Mouse (Mus musculus): Measurements from ENCODE around the gene Gm815. TPM values are rescaled to one million over a fixed set of nuclear protein-coding genes. Genes with fewer than 3 reads are reported as not detected.

Gene Gm815
- not detected in 2 replicates for polyA plus RNA-seq (2015; fragmentation: Nextera tagmentation; extraction: Ambion mirVana)

GRCm38 (mm10) chr19:26885616-26886015 lies at the start of gene Gm815:
Gm815 (plus strand) TSS chr19:26885881.
- no peak for ATAC-seq (ENCODE audit: low FRiP score, low read depth)

DNA sequence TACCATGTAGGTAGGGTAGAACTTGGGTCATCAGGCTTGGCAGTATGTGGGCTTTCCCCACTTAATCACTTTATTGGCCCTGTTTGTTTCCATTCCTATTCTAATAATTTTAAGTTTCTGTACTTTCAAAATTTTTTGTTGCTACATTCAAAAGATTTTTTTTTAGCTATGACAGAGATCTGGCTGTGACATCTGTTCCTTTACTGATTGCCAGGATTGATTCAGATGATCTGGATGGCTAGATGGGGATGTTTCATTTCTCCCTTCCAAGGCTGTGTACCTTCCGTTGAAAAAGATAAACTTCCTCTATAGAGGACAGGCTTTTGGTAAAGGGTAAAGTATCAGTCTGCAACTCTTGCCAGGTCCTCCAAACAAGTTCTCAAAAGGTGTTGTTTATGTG lies 48.1 kb upstream of the Gm815 start:
- Histone ChIP-seq H3K4me1 (no peaks in the 10 kb centered on the region), H3K27ac (no peak overlapping the region), H3K27me3 (no peaks in the 10 kb centered on the region), H3K9me3 (no peaks in the 10 kb centered on the region), H3K4me3 (no peak overlapping the region), H3K36me3 (no peaks in the 10 kb centered on the region), H3K9ac (no peak overlapping the region), H3K4me2 (replicated peaks) (no peak overlapping the region)
- no peak for ATAC-seq (ENCODE audit: low FRiP score, low read depth)
- 71% methylated on average over 1 of the region's 1 CpGs for WGBS

More at GRCm38 (mm10) chr19:26885616-26886015, at the start of gene Gm815:
- no peaks in the 10 kb centered on the region for H3K27me3 ChIP-seq
- no peaks in the 10 kb centered on the region for H3K9me3 ChIP-seq
- H3K4me1 ChIP-seq, result no peaks in the 10 kb centered on the region
- no peak within 1 kb of the TSS for H3K9ac ChIP-seq
- no peak within 1 kb of the TSS for H3K4me2 ChIP-seq (replicated peaks)
- H3K27ac ChIP-seq, result no peak within 1 kb of the TSS
- no peaks in the 10 kb centered on the region for H3K36me3 ChIP-seq
- WGBS, result 82% methylated on average over 6 of the region's 6 CpGs
- no peak within 1 kb of the TSS for H3K4me3 ChIP-seq

GRCm38 (mm10) chr19:26843896-26844295 lies 41.8 kb upstream of the Gm815 start:
- no peaks in the 10 kb centered on the region for H3K9me3 ChIP-seq
- no peak for ATAC-seq (ENCODE audit: low FRiP score, low read depth)
- H3K4me3 ChIP-seq, result no peak overlapping the region
- H3K4me2 ChIP-seq (replicated peaks), result no peak overlapping the region
- H3K9ac ChIP-seq, result no peak overlapping the region
- H3K27ac ChIP-seq, result no peak overlapping the region
- no peaks in the 10 kb centered on the region for H3K36me3 ChIP-seq
- no peaks in the 10 kb centered on the region for H3K27me3 ChIP-seq
- peaks cover 13% of the 10 kb centered on the region for H3K4me1 ChIP-seq
- 89% methylated on average over 6 of the region's 6 CpGs for WGBS

DNA sequence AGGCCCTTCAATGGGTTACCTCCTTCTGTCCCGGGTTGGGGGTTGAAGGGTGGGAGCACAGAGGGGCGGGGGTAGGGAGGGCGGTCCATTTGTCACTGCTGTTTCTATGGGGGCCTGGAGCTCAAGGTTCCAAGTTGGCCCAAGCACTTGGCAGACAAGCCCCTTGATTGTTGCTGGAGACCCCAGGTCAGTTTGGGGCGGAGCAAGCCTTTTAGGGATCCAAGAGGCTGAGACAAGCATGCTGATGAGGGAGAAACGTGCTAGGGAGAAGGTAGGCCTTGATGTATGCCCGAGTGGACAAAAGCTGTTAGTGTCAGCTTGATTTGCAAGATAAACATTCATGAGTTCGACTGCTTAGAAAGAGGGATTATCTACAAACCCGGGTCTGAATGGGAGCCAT lies 40.9 kb upstream of the Gm815 start:
- peak; percentile 30; the same call in 1 of the 2 replicates for ATAC-seq (ENCODE audit: low FRiP score, low read depth)
- Histone ChIP-seq H3K4me3 (peak overlapping the region; percentile 57), H3K9ac (peak overlapping the region; percentile 31; the same call in 1 of the 2 replicates), H3K27me3 (no peaks in the 10 kb centered on the region), H3K9me3 (no peaks in the 10 kb centered on the region), H3K4me2 (replicated peaks) (peak overlapping the region; percentile 66), H3K27ac (no peak overlapping the region), H3K36me3 (no peaks in the 10 kb centered on the region), H3K4me1 (peaks cover 13% of the 10 kb centered on the region)
- 19% methylated on average over 8 of the region's 8 CpGs for WGBS

- peak; percentile 89 for ATAC-seq (ENCODE audit: low FRiP score, low read depth)
- no peaks in the 10 kb centered on the region for H3K27me3 ChIP-seq
- H3K9ac ChIP-seq, result peak overlapping the region; percentile 75
- H3K27ac ChIP-seq, result peak overlapping the region; percentile 89
- H3K36me3 ChIP-seq, result no peaks in the 10 kb centered on the region
- H3K4me3 ChIP-seq, result peak overlapping the region; percentile 57
- H3K9me3 ChIP-seq, result no peaks in the 10 kb centered on the region
- peak overlapping the region; percentile 66 for H3K4me2 ChIP-seq (replicated peaks)
- WGBS, result under 1% methylated on average over 16 of the region's 16 CpGs
- peaks cover 13% of the 10 kb centered on the region for H3K4me1 ChIP-seq
Observed at GRCm38 (mm10) chr19:26845276-26846016, 40.2 kb upstream of the Gm815 start.

GRCm38 (mm10) chr19:26846017-26846285 lies 39.7 kb upstream of the Gm815 start:
- H3K36me3 ChIP-seq, result no peaks in the 10 kb centered on the region
- WGBS, result 0% methylated on average over 1 of the region's 1 CpGs
- H3K27ac ChIP-seq, result peak overlapping the region; percentile 89
- no peaks in the 10 kb centered on the region for H3K27me3 ChIP-seq
- H3K4me2 ChIP-seq (replicated peaks), result peak overlapping the region; percentile 66
- peak overlapping the region; percentile 57 for H3K4me3 ChIP-seq
- ATAC-seq (ENCODE audit: low FRiP score, low read depth), result no peak
- no peaks in the 10 kb centered on the region for H3K9me3 ChIP-seq
- peak overlapping the region; percentile 75; the same call in 1 of the 2 replicates for H3K9ac ChIP-seq
- H3K4me1 ChIP-seq, result peaks cover 13% of the 10 kb centered on the region

DNA sequence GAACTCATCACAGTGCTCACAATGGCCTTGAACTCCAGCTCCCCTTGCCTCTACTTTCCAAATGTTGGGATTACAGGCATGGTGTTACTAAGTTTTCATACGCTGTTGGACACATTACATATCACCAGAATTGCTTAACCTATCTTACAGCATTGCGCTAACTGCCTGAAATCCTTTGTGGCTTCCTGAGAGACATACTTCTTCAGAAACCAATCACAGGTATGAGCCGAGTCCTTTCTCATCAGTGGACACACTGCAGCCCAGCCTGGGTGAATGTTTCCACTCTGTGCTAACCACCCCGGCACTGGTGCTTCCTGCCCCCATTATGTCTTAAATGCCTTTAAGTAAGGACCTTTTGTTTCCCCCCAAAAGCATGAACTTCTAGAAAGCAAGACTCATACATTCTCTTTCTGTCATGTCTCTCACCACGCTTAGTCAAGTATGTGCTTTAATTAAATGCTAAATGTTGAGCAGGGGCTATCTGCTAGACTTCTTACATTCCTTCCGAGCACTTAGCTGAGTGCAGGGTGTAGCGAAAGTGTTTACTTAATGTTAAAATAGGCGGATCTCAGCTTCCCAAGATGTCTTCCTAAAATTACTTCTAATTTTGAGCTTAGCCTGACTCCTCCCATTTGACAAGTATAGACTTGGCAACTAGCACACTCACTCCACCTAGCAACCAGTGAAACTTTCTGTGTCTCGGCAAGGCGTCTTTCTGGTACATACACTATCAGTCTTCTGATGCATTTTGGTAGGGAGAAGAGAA lies 34.5 kb upstream of the Gm815 start:
- ATAC-seq (ENCODE audit: low FRiP score, low read depth), result no peak
- WGBS, result 81% methylated on average over 10 of the region's 10 CpGs
- no peak overlapping the region for H3K4me3 ChIP-seq
- no peaks in the 10 kb centered on the region for H3K27me3 ChIP-seq
- H3K36me3 ChIP-seq, result no peaks in the 10 kb centered on the region
- H3K9ac ChIP-seq, result no peak overlapping the region
- no peak overlapping the region for H3K4me2 ChIP-seq (replicated peaks)
- peaks cover 9% of the 10 kb centered on the region for H3K4me1 ChIP-seq
- H3K9me3 ChIP-seq, result no peaks in the 10 kb centered on the region
- H3K27ac ChIP-seq, result no peak overlapping the region

DNA sequence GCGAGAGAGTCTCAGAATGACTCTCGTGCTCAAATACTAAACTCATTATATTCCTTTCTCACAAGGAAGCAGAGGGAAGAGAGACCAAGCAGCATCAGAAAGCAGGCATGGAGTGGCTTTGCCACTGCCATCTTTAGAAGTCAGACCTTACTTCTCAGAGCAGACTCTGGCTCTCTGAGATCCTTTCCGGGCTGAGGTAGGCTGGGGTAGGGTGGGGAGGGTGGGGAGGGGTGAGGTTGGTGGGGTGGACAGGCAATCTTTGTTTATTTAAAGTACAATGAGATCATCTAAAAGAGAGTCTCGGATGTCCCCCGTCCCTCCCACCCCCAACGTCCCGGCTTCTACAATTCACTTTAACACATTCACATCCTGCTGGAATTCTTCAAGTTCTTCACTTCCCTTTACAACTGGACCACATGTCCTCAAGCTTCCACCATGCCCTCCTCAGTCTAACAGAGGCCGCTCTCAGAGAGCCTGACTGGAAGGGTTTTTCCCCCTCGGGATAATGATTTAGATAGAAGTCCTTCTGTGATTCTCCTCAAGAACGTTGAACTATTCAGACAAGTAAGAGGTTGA lies 33.3 kb upstream of the Gm815 start:
- H3K27ac ChIP-seq, result no peak overlapping the region
- H3K9ac ChIP-seq, result no peak overlapping the region
- no peak overlapping the region for H3K4me2 ChIP-seq (replicated peaks)
- WGBS, result 50% methylated on average over 10 of the region's 10 CpGs
- no peaks in the 10 kb centered on the region for H3K9me3 ChIP-seq
- no peak for ATAC-seq (ENCODE audit: low FRiP score, low read depth)
- H3K27me3 ChIP-seq, result no peaks in the 10 kb centered on the region
- H3K36me3 ChIP-seq, result no peaks in the 10 kb centered on the region
- H3K4me1 ChIP-seq, result peaks cover 6% of the 10 kb centered on the region; the same call in 1 of the 2 replicates
- no peak overlapping the region for H3K4me3 ChIP-seq

GRCm38 (mm10) chr19:26853701-26854282 lies 31.9 kb upstream of the Gm815 start:
- no peaks in the 10 kb centered on the region for H3K9me3 ChIP-seq
- 42% methylated on average over 8 of the region's 8 CpGs for WGBS
- H3K27ac ChIP-seq, result no peak overlapping the region; the same call in 1 of the 2 replicates
- no peak overlapping the region for H3K9ac ChIP-seq
- H3K27me3 ChIP-seq, result no peaks in the 10 kb centered on the region
- no peak overlapping the region for H3K4me2 ChIP-seq (replicated peaks)
- ATAC-seq (ENCODE audit: low FRiP score, low read depth), result peak; percentile 66
- H3K4me1 ChIP-seq, result peaks cover 8% of the 10 kb centered on the region; the same call in 1 of the 2 replicates
- H3K36me3 ChIP-seq, result no peaks in the 10 kb centered on the region
- H3K4me3 ChIP-seq, result no peak overlapping the region

GRCm38 (mm10) chr19:26854661-26855060 lies 31.0 kb upstream of the Gm815 start:
- H3K4me3 ChIP-seq, result no peak overlapping the region
- no peak overlapping the region for H3K9ac ChIP-seq
- no peaks in the 10 kb centered on the region for H3K27me3 ChIP-seq
- ATAC-seq (ENCODE audit: low FRiP score, low read depth), result no peak
- H3K4me1 ChIP-seq, result peaks cover 13% of the 10 kb centered on the region; the same call in 1 of the 2 replicates
- no peak overlapping the region for H3K27ac ChIP-seq
- no peak overlapping the region for H3K4me2 ChIP-seq (replicated peaks)
- no peaks in the 10 kb centered on the region for H3K36me3 ChIP-seq
- H3K9me3 ChIP-seq, result no peaks in the 10 kb centered on the region
- WGBS, result 90% methylated on average over 4 of the region's 4 CpGs

DNA sequence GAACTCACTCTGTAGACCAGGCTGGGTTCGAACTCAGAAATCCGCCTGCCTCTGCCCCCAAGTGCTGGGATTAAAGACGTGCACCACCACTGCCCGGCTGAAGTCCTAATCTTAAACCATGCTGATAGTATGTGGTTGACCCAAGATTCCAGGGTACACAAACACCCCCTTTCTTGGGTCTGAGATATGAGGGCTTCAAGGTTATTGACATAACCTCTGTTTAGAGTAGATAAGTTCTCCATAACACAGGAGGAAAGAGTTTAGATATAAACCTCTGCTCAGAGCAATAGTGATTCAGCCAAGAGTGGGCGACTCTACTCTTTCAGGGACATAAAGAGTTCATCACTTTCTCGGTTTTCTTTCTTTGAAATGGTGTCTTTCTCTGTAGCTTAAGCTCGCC lies 30.5 kb upstream of the Gm815 start:
- Histone ChIP-seq H3K4me3 (no peak overlapping the region), H3K9me3 (no peaks in the 10 kb centered on the region), H3K4me1 (peaks cover 13% of the 10 kb centered on the region; the same call in 1 of the 2 replicates), H3K27me3 (no peaks in the 10 kb centered on the region), H3K4me2 (replicated peaks) (no peak overlapping the region), H3K27ac (no peak overlapping the region), H3K9ac (no peak overlapping the region), H3K36me3 (no peaks in the 10 kb centered on the region)
- WGBS, result 91% methylated on average over 7 of the region's 7 CpGs
- ATAC-seq (ENCODE audit: low FRiP score, low read depth), result no peak
